Mouse (Mus musculus): ENCODE results near the gene Optc. TPM values are rescaled to one million over a fixed set of nuclear protein-coding genes. Genes with fewer than 3 reads are reported as not detected.
A peak's percentile ranks its signal among the peaks of the same experiment; 100 is the strongest.

Optc gene
- polyA plus RNA-seq, 1 experiment from 2014 or later = 1.2 TPM

DNA sequence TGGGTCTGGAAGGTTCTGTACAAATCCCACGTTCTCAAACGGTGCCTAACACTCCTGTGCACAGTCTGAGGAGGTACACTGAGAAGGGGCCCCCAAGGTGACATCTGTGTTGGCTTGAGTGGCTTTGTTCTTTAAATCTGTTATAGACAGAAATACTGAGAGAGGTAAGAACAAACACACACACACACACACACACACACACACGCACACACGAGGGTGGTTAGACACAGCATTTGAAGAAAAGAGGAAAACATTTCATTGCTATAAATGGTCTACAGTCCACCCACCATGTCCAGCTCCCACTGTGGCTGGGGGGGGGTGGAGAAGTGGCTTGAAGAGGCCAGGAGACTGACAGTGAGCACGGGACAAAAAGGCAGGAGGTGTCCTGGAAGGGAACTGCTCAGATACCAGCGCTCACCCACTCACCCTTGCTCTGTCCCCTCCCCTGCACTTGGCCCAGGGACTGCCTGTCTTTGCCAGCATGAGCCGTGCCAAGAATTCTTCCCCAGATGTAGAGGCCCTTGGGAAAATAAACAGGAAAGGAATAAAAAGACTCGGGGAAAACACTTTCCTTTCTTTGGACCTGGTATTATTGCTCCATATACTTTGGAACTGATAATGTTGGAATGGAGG lies 8.0 kb upstream of the Optc start:
- Histone ChIP-seq H3K4me2 (replicated peaks) (no peak overlapping the region), H3K27ac (peak overlapping the region; percentile 52), H3K36me3 (no peaks in the 10 kb centered on the region), H3K4me3 (replicated peaks) (no peak overlapping the region), H3K27me3 (replicated peaks) (no peaks in the 10 kb centered on the region), H3K4me1 (replicated peaks) (peaks cover 35% of the 10 kb centered on the region), H3K9me3 (no peaks in the 10 kb centered on the region), H3K9ac (no peak overlapping the region)
- ATAC-seq = peak; percentile 44; the same call in 1 of the 2 replicates
- WGBS = 32% methylated on average over 8 of the region's 8 CpGs

DNA sequence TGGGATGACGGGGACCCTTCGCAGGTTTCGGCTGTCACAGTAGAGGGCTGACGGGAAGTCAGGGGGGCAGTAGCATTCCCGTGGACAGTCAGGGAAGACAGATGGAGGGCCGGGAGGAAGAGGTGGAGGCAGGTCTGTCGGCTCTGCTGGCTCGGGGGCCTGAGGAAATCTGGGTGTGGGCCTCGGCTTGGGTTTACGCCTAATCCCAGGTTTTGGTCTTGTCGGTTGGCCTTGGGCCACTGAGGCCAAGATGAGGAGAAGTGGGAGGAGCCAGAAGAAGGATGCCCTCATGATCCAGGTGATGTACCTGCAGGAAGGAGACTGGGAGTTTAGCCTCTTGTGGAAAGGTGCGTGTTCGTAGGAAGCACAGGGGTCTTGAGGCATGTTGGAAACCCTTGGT lies 7.3 kb upstream of the Optc start:
- H3K27me3 ChIP-seq (replicated peaks) = no peaks in the 10 kb centered on the region
- no peak overlapping the region for H3K4me3 ChIP-seq (replicated peaks)
- no peak overlapping the region for H3K9ac ChIP-seq
- H3K27ac ChIP-seq = no peak overlapping the region
- H3K36me3 ChIP-seq = no peaks in the 10 kb centered on the region
- no peak for ATAC-seq
- no peak overlapping the region for H3K4me2 ChIP-seq (replicated peaks)
- no peaks in the 10 kb centered on the region for H3K9me3 ChIP-seq
- peaks cover 28% of the 10 kb centered on the region for H3K4me1 ChIP-seq (replicated peaks)
- WGBS = 83% methylated on average over 13 of the region's 13 CpGs

DNA sequence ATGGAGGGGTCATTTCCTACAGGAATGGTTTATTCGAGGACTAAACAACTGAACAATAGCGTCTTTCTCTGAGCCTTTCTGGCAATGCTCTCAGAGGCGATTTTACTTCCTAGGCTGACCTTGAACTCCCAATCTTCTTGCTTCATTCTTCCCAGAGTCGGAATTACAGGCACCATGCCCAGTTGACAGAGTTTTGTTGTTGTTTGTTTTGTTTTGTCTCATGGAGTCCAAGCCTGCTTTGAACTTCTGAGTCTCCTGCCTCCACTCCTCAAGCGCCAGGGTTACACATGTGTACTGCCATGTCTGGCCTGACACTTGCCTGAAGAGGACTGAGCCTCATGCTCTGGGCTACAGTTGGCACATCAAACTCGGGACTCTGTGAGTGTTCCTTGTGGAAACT lies 5.2 kb upstream of the Optc start:
- Histone ChIP-seq H3K9ac (no peak overlapping the region), H3K27me3 (replicated peaks) (no peaks in the 10 kb centered on the region), H3K36me3 (no peaks in the 10 kb centered on the region), H3K4me2 (replicated peaks) (no peak overlapping the region), H3K4me3 (replicated peaks) (no peak overlapping the region), H3K4me1 (replicated peaks) (peaks cover 29% of the 10 kb centered on the region), H3K9me3 (no peaks in the 10 kb centered on the region), H3K27ac (no peak overlapping the region)
- 67% methylated on average over 6 of the region's 6 CpGs for WGBS
- no peak for ATAC-seq

DNA sequence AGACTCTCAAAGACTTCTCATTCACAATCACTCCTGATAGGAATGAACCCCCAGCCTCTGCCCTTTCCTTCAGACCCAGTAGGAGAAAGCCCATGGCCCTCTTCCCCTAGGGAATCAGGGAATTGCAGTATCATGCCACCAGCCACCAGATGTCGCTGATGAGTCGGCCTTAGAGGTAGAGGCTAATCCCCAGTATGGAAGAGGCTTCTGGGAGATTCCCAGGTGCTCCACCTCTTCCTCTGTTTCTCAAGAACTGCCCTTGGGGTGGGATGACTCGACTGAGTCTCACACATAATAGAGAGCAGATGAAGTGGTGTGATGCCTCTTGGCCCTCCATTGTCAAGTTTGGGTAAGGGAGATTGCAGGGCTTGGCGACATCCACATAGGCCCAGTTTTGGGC lies 3.7 kb upstream of the Optc start:
- ATAC-seq = peak; percentile 11; the same call in 1 of the 2 replicates
- Histone ChIP-seq H3K27me3 (replicated peaks) (no peaks in the 10 kb centered on the region), H3K27ac (no peak overlapping the region), H3K9me3 (no peaks in the 10 kb centered on the region), H3K9ac (no peak overlapping the region), H3K4me2 (replicated peaks) (no peak overlapping the region), H3K36me3 (no peaks in the 10 kb centered on the region), H3K4me3 (replicated peaks) (no peak overlapping the region), H3K4me1 (replicated peaks) (peaks cover 27% of the 10 kb centered on the region)
- WGBS = 27% methylated on average over 4 of the region's 4 CpGs

DNA sequence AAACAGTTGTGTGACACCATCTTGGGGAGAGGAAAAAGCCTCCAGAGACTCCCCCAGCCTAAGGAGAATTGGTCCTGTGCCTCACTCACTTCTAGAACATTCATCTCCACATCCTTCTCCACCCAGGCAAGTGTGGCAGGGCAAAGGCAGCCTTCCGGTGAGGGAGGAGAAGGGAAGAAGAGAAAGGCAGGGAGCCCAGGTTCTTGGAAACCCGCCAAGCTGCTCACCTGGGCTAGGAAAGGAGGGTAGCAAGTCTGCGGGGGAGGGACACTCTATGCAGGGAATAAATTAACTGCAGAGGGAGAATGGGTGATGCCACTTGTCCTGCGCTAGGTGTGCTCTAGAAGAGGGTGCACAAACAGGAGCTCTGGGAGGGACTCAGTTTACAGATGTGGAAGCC lies 3.2 kb upstream of the Optc start:
- no peak for ATAC-seq
- no peaks in the 10 kb centered on the region for H3K27me3 ChIP-seq (replicated peaks)
- no peak overlapping the region for H3K4me2 ChIP-seq (replicated peaks)
- WGBS = 66% methylated on average over 4 of the region's 4 CpGs
- no peaks in the 10 kb centered on the region for H3K9me3 ChIP-seq
- no peak overlapping the region for H3K27ac ChIP-seq
- H3K9ac ChIP-seq = no peak overlapping the region
- peaks cover 23% of the 10 kb centered on the region for H3K4me1 ChIP-seq (replicated peaks)
- H3K36me3 ChIP-seq = no peaks in the 10 kb centered on the region
- no peak overlapping the region for H3K4me3 ChIP-seq (replicated peaks)

DNA sequence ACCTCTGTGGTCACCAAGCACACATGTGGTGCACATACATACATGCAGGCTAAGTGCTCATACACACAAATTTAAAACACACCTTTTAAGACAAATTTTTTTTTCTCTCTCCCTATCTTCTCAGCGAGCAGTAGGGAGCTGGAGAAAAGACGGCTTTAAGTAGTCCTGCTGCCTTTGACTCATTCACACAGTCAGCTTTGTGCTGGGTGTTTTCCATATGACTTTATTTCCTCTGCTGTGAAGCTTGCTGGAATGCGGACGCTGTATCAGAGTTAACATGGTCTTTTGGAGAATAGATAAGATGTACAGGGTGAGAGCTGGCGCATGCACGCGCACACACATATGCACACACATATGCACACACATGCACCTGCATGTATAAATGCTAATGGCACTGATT lies 2.3 kb upstream of the Optc start:
- ATAC-seq = no peak
- no peak overlapping the region for H3K4me3 ChIP-seq (replicated peaks)
- no peak overlapping the region for H3K27ac ChIP-seq
- no peak overlapping the region for H3K9ac ChIP-seq
- no peaks in the 10 kb centered on the region for H3K9me3 ChIP-seq
- no peaks in the 10 kb centered on the region for H3K36me3 ChIP-seq
- 85% methylated on average over 7 of the region's 7 CpGs for WGBS
- H3K4me1 ChIP-seq (replicated peaks) = peaks cover 18% of the 10 kb centered on the region
- no peaks in the 10 kb centered on the region for H3K27me3 ChIP-seq (replicated peaks)
- no peak overlapping the region for H3K4me2 ChIP-seq (replicated peaks)

DNA sequence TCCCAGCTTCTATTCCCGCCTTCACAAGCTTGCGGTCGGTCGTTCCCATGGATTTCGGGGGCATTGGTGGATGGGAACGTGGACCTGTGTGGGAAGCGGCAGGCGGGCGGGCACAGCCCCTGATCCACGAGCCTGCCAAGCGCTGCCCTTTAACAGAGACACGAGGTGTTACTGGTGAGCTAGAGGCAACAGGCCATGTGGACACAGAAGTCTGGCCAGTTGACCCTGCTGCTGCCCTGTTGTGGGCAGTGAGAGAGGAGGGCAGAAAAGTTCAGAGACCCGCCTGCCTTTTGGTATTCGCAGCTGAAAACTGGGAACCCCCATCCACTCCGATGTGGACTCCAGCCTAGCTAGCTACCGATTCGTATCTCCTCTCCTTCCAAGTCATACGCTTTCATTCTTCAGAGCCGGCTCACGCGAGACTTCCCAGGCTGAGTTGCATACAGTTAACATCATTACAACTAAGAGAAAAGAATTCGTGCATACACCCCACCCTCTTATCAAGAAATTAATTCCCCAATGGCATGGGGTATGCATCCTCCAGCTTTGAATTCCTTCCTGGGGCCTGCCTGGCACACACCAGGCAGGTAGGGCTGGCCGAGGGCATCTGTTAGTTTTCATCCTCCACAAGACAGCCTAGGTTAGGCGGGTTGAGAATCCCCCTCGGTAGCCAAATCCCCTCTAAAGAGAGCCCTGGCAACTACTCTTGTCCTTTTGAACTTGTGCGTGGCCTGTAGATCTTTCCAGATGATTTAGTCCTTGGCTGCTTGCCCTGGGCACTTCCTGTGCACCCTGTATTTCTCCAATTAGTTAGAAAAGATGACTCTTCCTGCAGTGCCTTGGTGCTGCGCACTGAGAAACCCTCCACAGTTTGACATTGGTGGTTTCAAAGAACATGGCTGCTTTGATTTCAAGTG lies 1.1 kb upstream of the Optc start:
- 12% methylated on average over 27 of the region's 27 CpGs for WGBS
- H3K4me2 ChIP-seq (replicated peaks) = peak overlapping the region; percentile 82
- peak; percentile 59 for ATAC-seq
- peaks cover 18% of the 10 kb centered on the region for H3K4me1 ChIP-seq (replicated peaks)
- no peaks in the 10 kb centered on the region for H3K27me3 ChIP-seq (replicated peaks)
- H3K4me3 ChIP-seq (replicated peaks) = peak overlapping the region; percentile 37
- H3K27ac ChIP-seq = peak overlapping the region; percentile 75
- peak overlapping the region; percentile 52 for H3K9ac ChIP-seq
- H3K36me3 ChIP-seq = no peaks in the 10 kb centered on the region
- no peaks in the 10 kb centered on the region for H3K9me3 ChIP-seq

DNA sequence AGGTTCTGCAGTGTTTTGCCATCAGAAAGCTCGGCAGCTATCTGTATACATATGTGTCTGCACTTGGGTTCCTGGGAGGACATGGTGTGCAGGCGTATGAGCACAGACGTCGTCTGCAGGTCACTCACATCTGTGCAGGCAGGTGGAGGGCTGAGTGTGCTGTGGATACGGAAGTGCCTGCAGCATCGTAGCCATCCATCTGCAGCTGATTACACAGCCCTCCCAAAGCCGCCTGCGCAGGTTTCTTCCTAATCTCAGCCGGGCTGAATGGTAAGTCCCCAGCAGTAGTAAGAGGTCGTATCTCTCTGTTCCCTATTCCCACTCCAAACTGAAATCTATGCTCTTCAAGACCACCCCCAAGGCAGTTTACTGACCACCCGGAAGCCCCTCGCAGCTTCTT lies 1.4 kb downstream of the Optc start:
- Histone ChIP-seq H3K9me3 (no peaks in the 10 kb centered on the region), H3K27me3 (replicated peaks) (no peaks in the 10 kb centered on the region), H3K4me1 (replicated peaks) (peaks cover 18% of the 10 kb centered on the region), H3K27ac (no peak overlapping the region), H3K9ac (no peak overlapping the region), H3K4me2 (replicated peaks) (no peak overlapping the region), H3K36me3 (no peaks in the 10 kb centered on the region), H3K4me3 (replicated peaks) (no peak overlapping the region)
- ATAC-seq = no peak
- WGBS = 57% methylated on average over 12 of the region's 12 CpGs

DNA sequence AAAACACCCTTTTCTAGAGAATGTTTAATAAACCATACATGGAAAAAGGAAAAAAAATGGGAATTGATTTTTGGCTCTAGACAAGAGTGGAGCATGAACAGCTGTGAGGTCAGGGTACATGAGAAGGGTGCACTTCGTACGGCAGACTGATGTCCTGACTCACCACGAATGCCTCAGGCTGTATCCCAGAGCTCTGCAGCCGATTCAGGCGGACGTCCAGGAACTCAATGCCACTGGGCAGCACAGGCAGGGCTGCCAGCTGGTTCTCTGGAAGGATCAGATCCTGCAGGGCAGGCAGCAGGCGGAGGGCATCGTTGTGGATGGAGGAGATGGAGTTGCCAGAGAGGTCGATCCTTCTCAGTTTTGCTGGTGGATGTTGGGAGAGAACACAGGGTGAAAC lies 7.0 kb downstream of the Optc start:
- WGBS = 66% methylated on average over 9 of the region's 9 CpGs
- H3K4me2 ChIP-seq (replicated peaks) = no peak overlapping the region
- no peak overlapping the region for H3K4me3 ChIP-seq (replicated peaks)
- no peak for ATAC-seq
- H3K27me3 ChIP-seq (replicated peaks) = no peaks in the 10 kb centered on the region
- H3K9ac ChIP-seq = no peak overlapping the region
- 0 out of 2 replicates have a peak, but pooled peaks cover 3% of the 10 kb centered on the region for H3K4me1 ChIP-seq (replicated peaks)
- H3K9me3 ChIP-seq = no peaks in the 10 kb centered on the region
- no peaks in the 10 kb centered on the region for H3K36me3 ChIP-seq
- no peak overlapping the region for H3K27ac ChIP-seq

DNA sequence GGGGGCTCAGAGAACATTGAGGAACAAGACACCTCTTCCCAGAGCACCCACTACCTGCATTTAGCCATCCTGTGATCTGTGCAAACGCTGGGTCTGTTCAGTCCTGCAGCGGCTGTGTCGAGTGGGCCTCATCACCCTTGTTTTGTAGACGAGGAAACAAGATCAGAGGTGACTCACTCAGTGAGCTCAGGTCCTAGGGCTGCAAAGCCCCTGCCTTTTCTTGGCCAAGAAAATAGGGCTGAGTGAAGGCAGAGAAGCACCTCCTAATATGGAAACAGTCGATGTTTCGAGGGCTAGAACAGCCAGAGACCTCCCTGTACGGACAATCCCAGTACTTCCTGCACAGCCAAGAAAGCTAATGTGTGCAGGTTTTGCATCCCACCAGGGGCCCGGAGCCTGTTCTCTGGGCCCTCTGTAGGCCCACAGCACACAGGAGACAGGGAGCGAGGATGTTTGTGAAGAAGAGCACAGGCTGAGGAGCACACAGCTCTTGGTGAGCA lies 8.7 kb downstream of the Optc start:
- no peaks in the 10 kb centered on the region for H3K27me3 ChIP-seq (replicated peaks)
- 0 out of 2 replicates have a peak overlapping the region, but pooled peaks have one; percentile 1 for H3K4me2 ChIP-seq (replicated peaks)
- no peaks in the 10 kb centered on the region for H3K36me3 ChIP-seq
- WGBS = 47% methylated on average over 9 of the region's 9 CpGs
- H3K4me3 ChIP-seq (replicated peaks) = no peak overlapping the region
- H3K9me3 ChIP-seq = no peaks in the 10 kb centered on the region
- no peak overlapping the region for H3K9ac ChIP-seq
- peak; percentile 48; the same call in 1 of the 2 replicates for ATAC-seq
- peaks cover 9% of the 10 kb centered on the region; the same call in 1 of the 2 replicates for H3K4me1 ChIP-seq (replicated peaks)
- H3K27ac ChIP-seq = peak overlapping the region; percentile 79

DNA sequence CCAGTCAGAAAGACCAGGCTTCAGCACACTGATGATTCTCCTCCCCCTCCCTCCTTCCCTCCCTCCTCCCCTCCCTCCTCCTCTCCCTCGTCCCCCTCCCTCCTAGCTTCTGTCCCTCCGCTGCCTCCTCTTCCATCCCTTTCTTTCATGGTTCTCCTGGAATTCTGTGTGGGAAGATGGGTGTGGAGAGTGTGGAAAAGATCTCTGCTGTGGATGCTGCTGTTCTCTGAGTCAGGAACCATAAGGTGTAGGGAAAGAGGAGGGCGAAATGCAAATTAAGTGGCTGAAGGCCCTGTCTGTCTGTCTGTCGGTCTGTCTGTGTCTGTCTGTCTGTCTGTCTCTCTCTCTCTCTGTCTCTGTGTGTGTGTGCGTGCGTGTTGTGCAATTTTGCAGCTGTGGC lies 10.5 kb downstream of the Optc start:
- Histone ChIP-seq H3K36me3 (no peaks in the 10 kb centered on the region), H3K27me3 (replicated peaks) (no peaks in the 10 kb centered on the region), H3K4me2 (replicated peaks) (no peak overlapping the region), H3K9me3 (no peaks in the 10 kb centered on the region), H3K4me1 (replicated peaks) (peaks cover 22% of the 10 kb centered on the region), H3K27ac (no peak overlapping the region), H3K4me3 (replicated peaks) (no peak overlapping the region), H3K9ac (no peak overlapping the region)
- no peak for ATAC-seq
- 68% methylated on average over 6 of the region's 6 CpGs for WGBS

DNA sequence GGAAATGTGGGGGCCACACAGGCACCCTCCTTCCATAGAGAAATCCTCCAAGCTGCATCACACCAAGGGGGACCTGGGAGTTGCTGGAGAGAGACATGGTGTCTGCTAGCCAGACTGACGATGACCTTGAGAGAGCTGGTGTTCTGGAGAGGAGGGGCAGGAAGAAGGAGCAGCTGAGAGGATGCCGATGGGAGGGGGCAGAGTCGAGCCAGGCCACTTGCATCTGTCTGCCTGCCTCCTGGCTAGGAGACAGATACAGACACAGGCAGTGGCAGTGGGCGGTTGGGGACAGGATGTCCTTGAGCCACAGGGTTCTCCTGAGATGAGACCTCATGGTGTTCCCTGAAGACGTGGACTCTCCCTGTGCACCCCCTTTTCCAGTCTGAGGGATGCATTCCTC lies 16.3 kb downstream of the Optc start:
- H3K4me1 ChIP-seq (replicated peaks) = peaks cover 67% of the 10 kb centered on the region
- H3K4me2 ChIP-seq (replicated peaks) = no peak overlapping the region
- WGBS = 12% methylated on average over 5 of the region's 5 CpGs
- H3K27ac ChIP-seq = 0 out of 2 replicates have a peak overlapping the region, but pooled peaks have one; percentile 9
- no peak overlapping the region for H3K4me3 ChIP-seq (replicated peaks)
- H3K27me3 ChIP-seq (replicated peaks) = no peaks in the 10 kb centered on the region
- no peaks in the 10 kb centered on the region for H3K9me3 ChIP-seq
- no peaks in the 10 kb centered on the region for H3K36me3 ChIP-seq
- no peak overlapping the region for H3K9ac ChIP-seq
- ATAC-seq = no peak
